Mouse (Mus musculus) Muller cell, postnatal 12 days (primary cell): ENCODE results near the gene Cab39l.

Experiments
- DNase-seq: peaks from one replicate; pipeline ENCODE4 v3.0.0-alpha.2; 2015; ENCODE audit errors: inconsistent ontology term

Cab39l gene

DNA sequence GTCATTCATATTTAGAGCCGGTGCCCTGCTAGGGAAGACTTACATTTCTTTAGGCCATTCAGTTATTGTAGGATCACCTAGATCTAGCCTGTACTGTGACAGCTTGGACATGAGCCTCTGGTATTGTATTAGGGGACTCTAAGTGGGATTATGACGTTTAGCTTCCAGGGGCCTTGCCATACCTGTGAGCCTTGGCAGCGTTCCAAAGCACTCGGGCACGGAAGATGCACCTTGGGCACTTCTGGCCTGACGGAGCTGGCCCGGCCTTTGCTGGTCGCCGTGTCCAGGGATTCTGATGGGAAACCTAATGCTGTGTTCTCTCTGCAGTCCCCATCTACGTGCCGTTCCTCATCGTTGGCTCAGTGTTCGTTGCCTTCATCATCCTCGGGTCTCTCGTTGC lies 188.5 kb downstream of the Cab39l start:
- no peak for DNase-seq

DNA sequence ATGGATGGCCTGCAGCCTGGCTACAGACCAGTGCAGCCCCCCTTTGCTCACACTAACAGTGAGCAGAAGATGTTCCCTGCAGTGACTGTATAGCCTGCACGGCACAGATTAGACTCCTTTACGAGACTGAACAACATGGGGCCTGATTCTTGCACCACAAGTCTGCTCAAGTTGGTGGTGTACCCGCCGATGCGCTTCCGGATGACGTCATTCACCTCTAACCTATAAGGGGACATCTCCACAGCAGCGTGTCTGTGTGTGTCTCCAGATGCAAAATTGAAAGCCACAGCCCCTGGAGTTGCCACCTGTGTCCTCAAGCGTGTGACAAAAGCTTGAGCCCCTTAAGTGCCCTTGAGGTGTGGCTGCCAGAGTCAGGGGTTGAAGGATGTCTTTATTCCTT lies 189.3 kb downstream of the Cab39l start:
- DNase-seq, result no peak

DNA sequence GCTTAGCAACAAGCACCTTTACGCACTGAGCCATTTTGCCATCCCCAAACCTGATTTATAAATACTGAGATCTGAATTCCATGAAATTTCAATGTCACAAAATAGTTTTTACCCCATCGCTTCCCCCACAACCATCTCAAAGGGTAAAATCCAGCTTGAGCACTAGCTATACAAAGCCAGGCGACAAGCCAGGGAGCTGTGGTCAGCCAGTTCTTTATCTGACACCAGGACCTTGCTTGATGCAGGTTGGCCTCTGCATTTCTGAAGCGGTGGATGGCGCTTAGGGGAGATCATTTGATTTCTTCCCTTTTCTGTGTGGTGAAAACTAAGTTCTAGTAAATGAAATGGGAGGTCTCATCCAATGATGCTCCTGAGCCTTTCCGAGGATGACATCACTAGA lies 191.3 kb downstream of the Cab39l start:
- no peak for DNase-seq

DNA sequence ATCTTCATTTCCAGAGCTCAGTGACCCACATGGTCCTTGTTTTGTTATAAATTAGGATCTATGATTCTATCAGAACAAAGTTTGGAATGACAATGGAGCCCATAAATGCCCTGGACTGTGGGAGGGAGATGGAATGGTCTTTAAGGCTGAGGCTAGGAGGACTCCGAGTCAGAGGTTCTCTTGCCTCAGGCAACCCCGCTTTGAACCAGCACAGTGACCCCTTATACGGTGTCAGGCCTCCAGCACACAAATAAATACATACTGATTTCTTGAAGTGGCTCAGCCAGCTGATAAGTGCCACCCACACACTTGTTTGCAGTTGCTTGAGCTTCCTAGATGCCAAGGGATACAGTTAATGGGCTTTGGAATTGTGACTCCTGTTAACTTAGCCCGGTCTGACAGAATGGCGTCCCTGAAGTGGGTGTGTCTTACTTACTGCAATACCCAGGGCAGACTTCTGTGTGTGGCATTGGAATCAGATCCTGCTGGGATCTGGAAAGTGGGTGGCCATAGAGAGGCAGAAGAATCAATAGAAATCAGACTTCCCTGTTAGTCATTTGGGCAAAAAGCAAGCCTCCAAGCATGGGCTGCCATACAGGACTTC lies 192.6 kb downstream of the Cab39l start:
- DNase-seq, result no peak

DNA sequence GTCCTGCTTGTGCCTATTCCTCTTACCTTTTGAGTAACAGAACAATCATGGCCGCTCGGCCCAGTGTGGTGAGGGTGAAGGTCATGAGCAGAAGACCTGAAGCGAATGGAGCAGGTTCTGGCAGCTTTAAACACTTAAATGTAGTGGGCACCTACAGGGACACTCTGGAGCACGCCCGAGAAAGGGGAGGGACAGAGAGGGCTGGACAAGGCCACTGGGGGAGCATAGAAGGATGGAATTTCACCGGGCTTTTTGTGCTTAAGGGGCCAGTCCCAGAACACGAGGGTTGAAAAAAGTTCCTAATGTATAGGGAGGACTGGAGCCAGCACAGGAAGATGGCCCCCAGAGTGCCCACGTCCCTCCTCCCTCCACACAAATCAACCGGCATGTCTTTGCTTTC lies 193.2 kb downstream of the Cab39l start:
- no peak for DNase-seq
